Mouse (Mus musculus): ENCODE measurements around the gene Pakap.
A peak's percentile ranks its signal among the peaks of the same experiment; 100 is the strongest.

Pakap gene

DNA sequence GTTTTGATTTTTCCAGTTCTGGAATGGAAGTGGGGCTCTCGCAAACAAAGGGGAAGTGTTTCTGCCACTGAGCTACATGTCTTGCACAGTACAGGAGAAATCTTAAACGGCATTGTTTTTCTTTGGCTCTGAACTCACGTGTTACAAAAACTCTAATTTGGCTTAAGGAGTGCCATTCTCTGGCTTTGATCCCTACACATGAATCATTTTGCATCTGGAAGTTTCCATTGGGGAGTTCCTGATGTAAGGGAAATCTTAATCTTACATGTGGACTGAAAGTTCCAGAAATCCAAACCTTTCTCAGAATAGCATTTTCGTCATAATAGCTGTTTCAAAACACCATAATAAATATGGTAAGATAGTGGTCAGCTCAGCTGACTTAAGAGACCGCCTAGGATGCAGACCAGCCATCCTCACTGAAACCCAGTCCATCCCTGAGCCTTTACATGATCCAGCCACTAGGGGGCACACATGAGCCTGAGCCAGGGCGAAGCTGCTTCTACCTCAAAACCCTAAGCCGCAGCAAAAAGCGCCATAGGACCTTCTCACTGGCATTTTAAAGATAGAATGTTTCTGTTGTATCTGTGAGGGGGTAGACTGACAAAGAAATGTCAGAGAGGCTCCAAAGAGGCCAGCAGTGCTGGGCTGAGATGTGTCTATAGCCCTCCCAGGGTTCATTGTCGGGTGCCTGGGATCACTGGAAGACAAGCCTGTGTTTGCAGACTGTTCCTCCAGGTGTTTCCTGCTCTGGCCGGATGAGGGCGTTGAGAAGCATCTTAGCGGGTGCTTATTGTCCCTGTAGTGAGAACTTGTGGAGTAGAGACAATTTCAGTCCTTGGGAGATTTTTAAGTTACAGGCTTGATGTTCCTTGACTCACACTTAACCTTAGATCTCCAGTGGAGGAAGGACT, 105.3 kb downstream of the Pakap start:
- peak; percentile 94 for DNase-seq (ENCODE audit: low read depth, low spot score)

DNA sequence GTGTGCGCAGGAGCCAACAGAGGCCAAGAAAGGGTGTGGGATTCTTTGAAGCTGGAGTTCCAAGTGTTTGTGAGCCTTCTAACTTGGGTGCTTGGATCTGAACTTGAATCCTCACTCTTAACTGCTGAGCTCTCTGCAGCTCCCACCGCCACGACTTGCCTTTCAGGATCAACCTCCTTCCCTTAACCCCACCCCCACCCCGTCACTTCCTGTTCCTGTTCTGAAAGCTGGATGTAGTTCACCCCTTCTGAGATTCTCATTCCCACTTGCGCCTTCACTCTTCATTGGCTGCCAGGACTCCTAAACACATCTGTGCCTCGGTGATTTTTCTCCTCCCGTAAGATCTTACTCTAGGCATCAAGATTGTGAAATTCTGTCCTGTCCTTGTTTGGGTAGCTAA, 106.4 kb downstream of the Pakap start:
- peak; percentile 55 for DNase-seq (ENCODE audit: low read depth, low spot score)

DNA sequence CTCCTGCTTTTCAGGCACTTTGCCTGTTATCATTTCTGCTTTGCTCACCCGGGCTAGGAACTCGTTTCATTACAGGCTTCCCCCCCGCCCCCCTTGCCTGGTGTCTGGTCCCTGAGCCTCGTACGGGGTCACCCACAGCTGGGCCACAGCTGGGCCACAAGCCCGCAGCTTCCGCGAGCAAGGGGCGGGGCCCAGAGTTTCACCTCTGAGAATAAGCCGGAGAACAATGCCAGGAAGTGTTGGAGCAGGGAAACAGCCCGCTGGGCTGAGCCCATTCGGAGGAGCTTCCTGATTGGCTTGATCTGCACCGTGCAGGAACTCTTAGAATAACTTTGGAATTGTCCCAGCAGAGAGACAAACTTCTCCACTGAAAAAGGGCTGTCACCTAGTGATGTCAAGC, 107.4 kb downstream of the Pakap start:
- DNase-seq (ENCODE audit: low read depth, low spot score), result peak; percentile 87

DNA sequence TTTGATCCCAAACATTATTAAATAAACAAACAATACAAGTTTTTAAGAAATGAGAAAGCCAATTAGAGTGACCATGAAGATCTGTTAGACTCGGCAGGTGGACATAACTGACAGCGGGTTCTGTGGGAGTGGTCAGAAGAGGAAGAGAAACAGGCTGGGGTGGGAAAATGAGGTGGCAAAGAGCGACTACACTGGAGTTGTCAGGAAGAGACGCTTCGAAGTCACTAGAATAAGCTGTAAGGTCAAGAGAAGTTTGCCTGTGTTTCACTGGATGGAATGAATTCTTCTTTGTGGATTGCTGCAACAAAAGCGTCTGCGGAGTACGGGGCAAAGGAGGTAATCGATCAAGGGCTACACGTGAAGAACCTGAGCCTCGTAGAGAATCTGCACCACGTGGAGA, 109.9 kb downstream of the Pakap start:
- DNase-seq (ENCODE audit: low read depth, low spot score), result peak; percentile 73

DNA sequence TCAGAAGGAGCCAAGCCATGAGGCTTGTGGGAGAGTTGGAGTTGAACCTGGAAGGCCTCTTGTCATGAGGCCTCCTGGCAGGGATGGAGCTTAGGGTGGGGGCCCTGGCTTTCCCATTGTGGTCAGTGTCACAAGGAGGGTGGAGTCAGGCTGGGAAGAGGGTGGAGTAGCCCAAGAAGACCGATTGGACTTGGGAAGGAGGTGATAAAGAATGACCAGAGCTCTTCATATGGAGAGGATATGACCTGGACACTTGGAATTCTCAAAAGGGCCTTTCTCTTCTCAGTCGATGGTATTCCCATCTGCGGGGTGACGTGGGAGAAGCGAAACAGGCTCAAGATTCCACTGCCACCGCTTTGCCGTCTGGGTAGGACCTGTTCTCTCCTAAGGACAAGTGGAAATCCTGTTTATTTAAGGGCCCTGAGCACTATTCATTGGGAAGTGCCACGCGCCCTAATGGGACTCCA, 111.0 kb downstream of the Pakap start:
- peak; percentile 61 for DNase-seq (ENCODE audit: low read depth, low spot score)

DNA sequence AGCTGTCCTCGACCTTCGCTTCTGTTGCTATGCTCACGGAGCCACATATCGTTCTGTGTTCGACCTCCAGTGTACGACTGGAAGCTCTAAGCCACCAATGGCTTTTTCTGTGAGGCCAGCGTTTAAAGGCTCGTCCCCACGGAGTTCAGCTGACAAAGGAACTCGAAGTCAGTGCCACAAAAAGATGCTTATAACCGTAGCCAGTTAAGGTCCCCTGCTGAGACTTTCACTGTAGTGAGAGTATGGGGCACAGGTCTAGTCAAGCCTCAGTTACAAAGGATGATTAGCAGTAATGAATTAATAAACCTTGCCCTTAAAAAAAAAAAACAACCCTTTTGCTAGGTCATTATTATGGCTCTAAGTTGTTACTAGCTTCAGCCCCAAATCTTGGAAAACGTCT, 112.2 kb downstream of the Pakap start:
- no peak for DNase-seq (ENCODE audit: low read depth, low spot score)

DNA sequence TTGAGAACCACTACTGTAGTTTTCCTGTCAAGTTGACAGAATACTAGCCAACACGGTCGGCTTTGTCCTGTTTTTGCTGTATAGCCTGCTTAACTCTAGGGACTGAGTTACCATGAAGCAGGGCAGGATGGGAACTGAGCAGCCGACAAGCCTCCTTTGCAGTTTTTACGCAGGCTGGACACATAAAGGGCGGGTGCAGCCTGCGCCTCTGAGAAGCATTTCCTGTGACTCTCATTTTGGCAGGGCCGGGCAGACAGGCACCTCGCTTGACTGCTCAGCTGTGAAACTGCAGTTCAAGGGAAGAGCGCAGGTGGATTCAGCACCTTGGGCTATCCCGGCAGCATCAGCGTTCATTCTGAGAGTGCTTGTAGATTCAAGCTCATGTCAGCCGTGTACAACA, 113.5 kb downstream of the Pakap start:
- DNase-seq (ENCODE audit: low read depth, low spot score), result peak; percentile 97

DNA sequence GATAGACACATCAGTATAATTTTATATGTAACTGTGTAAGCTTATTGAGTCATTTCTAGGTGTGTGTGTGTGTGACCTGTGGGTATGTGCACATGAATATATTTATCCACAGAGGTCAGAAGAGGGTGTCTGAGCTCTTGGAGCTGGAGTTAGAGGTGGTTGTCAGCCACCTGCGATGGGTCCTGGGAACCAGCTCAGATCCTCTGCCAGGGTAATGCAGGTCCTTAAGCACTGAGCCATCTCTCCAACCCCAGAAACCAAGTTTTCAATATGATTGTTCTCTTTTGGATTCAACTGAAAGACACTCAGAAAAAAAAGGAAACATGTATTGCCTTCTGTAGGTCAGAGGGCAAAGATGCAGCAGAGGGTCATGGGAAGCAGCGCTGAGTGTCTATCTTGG, 114.4 kb downstream of the Pakap start:
- DNase-seq (ENCODE audit: low read depth, low spot score), result peak; percentile 64

DNA sequence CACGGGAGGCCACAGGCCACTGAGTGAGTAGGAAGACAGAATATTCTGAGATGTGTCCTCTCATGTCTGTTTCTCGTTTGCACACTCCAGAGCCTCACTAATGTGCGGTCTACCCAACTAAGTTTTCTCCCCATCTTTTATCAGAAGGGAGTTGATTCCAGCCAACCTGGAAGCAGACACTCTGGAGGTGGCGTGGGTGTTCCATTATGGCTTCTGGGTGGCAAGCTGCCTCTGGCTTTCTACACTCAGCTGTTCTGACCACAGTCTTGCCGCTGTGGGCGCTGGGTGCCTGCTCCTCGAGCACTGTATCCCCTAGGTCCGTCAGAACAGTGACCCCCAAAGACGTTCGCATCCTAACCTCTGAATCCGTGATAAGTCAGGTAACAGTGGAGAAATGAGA, 115.0 kb downstream of the Pakap start:
- no peak for DNase-seq (ENCODE audit: low read depth, low spot score)

DNA sequence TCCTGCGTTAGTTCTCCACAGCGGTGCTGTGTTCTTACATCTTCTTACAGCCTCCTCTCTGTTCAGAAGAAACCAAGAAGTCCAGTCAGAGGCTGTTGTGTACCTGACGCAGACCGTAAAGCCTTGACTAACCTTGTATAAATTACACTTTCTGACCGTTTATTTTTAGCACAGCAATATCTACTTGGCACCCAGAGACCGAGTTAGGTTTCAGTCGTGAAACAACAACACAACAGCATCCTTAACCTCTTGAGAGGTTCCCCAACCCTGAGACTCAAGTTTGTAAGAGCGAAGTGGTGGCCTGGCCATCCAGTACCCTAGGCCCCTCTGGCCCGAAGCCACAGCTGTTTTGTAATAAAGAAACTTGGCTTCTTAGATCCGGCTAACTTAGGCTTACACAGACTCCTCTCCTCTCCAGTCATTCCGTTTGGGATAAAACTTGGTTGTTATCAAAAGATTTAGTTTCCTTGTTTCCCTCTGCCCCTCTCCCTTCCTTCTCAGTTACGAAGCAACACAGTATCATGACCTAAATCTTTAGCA, 116.8 kb downstream of the Pakap start:
- DNase-seq (ENCODE audit: low read depth, low spot score), result peak; percentile 34

DNA sequence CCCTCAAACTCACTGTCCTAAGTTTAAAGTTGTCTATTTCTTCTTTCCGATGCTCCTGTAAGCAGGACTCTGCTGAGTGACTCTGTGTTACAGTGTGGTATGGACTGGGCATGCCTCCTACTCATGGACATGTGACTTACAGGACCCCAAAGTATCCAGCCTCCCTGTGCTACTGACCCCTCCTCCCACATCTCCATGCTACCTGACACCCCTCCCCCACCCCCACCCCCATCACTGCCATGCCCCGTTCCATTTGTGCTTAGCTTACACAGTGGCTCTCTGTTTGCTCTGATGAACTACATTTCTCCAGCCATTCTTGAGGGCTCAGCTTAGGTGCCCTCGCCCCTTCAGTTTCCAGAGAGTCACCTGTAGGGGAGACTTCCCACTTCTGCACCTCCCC, 118.8 kb downstream of the Pakap start:
- DNase-seq (ENCODE audit: low read depth, low spot score), result no peak

DNA sequence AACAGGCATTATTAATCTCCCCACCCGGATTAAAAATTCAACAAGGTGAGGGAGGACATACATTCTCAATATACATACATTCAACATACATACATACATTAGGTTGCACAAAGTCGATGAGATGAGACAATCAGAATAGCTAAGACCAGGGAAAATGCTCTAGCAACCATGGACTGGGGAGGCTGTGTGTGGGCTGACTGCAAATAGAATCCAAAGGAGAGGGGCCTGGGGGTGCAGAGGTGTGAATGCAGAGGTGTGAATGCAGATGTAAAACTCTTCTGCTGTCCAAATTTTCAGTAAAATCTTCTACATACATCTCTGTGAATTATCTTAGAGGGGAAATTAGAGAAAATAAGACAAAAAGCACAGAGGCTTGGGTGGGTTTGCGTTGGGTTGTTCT, 119.6 kb downstream of the Pakap start:
- DNase-seq (ENCODE audit: low read depth, low spot score), result no peak

DNA sequence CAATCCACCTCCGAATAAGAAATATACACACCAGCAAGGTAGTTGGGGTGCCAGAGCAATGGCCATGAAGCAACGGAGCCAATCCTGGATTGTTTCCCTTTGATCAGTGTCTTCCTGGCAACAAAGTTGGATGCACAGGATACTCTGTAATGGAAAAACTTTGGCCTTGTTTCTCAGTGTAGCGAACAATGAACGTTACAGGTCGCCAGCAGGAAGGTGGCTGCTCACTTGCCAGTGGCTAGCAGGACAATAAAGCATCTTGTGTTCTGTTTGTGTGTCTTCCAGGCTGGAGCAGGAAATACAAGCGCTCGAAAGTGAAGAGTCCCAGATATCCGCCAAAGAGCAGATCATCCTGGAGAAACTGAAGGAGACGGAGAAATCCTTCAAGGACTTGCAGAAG, 120.2 kb downstream of the Pakap start:
- DNase-seq (ENCODE audit: low read depth, low spot score), result no peak

DNA sequence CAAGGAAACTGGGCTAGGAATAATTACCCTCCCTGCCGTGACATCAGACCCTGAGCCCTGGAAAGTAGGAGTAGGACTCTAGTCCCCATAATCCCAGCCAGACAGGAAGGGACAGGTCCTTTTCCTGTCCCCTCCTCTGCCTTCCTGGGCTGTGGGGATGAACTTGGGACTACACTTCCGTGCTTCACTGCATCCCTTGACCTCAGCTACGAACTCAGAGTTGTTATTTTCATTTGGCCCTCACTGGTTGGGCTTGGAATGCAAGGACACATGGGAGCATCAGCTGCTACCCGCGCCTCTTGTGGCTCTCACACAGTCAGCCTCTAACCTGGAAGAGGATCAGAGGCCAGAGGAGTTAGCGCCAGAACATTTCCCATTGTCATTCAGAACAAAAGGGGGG, 122.0 kb downstream of the Pakap start:
- DNase-seq (ENCODE audit: low read depth, low spot score), result no peak

DNA sequence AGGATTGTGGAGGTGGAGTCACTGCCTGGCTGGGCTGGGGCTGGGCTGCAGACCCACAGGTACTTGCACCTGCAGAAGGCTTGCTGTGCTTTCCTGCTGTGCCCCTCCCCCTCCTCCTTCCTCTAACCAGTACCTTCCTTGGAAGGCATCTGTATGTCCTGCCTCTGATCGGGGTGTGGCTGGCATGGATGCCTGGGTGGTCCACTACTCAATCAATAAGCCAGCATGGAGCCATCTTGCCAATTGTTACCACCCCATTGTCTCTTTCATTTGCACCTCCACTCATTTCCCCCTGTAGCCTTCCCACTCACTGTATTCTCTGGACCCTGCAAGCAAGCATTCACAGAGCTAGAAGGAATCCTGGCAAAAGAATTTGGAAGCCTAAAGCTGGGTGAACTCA, 122.8 kb downstream of the Pakap start:
- DNase-seq (ENCODE audit: low read depth, low spot score), result no peak

DNA sequence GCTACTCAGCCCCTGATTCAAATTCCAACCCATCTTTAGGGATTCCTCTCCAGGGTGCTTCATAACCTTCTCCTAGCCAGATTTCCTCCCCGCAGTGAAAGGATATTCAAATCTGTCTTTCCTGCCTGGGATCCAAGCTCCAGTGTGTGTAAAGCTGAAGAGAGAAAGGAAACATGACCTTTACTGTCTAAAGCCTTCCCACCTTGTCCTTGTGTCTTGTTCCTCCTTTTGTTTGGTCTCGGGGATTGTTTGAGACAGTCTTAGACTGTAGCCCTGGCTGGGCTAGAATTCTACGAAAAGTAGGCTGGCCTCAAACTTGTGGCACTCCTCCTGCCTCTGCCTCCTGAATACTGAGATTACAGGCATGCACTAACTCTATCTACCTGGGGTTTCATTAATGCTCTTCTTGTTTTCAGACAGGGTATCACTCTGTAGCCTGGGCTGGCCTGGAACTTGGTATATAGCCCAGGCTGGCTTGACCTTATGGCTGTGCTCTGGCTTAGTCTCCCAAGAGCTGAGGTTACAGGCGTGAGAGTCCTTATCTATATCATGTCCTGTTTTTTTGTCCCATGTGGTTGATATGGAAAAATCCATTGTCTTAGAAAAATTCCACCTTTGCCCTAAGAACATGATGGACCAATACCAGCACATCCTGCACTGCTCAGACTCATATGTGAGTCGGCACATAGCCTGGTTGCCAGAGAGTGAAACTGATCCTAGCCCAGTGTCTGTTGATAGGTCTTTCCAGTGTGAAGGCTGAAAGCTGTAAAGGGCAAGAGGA, 126.6 kb downstream of the Pakap start:
- DNase-seq (ENCODE audit: low read depth, low spot score), result no peak

DNA sequence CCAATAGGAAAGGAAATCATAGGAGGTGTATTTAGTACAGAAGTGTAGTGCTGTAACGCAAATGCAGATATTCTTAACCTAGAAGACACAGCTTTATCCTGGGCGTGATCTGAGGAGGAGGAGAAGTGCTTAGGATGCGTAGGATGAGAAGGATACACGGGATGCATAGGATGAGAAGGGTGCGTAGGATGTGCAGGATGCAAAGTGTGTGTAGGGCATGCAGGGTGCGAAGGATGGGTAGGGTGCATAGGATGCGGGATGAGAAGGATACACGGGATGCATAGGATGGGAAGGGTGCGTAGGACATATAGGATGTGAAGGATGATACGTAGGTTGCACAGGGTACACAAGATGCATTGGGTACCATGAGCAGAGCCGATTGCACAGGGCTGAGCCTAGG, 129.0 kb downstream of the Pakap start:
- no peak for DNase-seq (ENCODE audit: low read depth, low spot score)

DNA sequence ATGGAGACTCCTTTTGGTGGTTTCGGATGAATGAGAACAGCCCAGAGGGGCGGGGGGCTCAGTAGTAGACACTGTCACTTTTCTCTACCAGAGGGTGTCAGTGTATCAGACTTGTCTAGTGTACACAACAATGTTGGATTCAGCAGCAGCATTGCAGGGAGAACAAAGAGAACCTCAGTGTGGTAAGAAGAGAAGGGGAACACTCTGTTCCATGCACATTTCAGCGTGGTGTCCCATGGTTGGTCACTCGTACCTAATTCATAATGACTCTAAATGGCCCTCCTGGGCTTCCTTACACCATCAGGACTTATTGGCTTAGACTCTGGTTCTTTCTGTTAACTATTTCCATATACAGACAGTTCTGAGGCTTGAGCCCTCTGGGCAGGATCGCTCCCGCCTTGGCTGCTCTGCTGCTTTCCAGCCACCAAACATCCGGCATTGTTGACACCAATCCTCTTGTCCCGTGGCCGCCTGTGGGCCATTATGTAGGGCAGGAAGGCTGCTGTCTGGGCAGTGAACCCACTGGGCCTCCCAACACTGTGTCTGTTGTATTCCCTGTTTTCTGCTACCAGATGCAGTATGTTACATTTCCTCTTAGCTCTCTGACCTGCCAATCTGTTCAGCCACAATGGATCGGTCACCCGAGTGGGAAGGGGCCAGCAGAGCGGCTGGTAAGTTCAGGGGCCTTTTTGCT, 130.1 kb downstream of the Pakap start:
- no peak for DNase-seq (ENCODE audit: low read depth, low spot score)

DNA sequence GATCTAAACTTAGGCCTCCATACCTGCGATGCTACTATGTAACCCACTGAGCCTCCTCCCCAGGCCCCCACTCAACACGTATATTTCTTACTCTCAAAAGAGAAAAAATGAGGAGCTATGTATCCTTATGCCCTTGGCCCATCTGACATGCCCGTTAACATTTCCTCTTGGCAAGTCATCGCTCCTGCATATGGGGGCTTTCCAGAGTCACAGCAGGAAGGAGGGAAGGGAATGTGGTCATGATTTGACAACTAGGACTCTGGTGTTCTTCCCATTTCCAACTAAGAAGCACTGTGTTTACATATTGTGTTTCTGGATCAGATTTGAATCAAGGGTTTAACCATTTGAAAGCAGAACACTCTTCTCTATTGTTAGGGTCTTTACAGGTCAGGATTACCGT, 133.6 kb downstream of the Pakap start:
- DNase-seq (ENCODE audit: low read depth, low spot score), result no peak

DNA sequence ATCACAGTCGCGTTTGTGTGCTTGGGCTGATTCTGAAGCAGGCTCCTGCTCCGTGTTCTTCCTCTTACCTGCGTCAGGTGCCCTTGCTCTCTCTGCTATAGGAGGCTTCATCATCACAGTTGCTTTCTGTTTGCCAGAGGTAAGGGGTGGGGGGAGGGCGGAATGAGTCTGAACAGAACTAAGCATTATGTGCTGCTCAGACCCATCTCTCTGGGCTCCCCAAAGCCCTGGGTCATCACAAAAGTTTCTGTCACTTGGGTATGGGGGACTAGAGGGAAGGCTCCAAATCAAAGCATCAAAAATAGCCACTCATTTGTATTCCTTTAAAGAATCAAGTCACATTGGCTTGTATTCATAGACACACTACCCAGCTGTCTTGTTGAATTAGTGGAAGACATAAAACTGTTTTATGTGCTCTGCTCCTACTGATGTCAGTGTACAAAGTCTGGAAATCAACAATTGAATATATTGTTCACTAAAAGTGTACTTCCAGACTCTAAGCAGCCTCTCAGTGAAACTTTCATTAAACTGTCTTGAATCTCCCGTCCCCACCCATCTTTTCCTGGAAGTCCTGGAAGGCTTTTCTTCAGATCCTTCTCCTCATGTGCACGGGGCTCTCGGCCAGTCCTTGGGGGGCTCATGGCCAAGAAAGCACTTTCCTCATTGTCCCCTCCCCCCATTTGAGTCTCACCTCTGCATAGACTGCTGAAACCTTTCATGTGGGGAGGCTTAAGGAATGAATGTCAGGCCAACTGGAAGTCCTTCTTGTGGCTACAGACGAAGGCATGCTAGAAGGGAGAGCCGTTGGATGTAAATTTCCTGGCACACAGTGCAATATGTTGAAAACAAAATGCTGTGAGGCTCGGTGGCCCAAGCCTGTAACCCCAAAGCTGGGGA, 135.8 kb downstream of the Pakap start:
- DNase-seq (ENCODE audit: low read depth, low spot score), result no peak

DNA sequence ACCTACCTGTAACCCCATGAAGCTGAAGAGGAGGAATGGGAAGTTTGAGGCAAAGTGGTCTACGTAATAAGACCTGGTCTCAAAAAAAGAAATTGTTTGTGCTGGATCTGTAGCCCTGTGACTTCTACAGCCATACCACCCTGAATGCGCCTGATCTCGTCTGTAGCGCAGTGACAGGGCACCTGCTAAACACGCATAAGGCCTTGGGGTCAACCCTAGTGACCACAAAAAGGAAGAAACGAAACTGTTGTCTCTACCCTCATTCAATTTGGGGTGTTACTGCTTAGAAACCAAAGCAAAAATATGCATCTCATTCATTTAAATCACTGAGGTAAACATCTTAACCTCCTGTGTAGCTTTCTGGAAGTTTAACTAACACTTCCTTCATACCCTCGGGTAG, 136.6 kb downstream of the Pakap start:
- peak; percentile 89 for DNase-seq (ENCODE audit: low read depth, low spot score)

Measured in A20 (cell line).